Mouse (Mus musculus) right cerebral cortex, postnatal 25 days (tissue): Measurements from ENCODE around the gene Spata6.

Source experiments
- DNase-seq: peaks from one replicate; pipeline ENCODE4 v3.0.0; 2022

Spata6 gene

GRCm38 (mm10) chr4:111852626-111853025 lies 132.8 kb downstream of the Spata6 start:
- no peak for DNase-seq

GRCm38 (mm10) chr4:111866701-111867100 lies 146.9 kb downstream of the Spata6 start:
- DNase-seq, result peak; percentile 11

GRCm38 (mm10) chr4:111867743-111868401 lies 148.1 kb downstream of the Spata6 start:
- no peak for DNase-seq
